Mouse (Mus musculus): Measurements from ENCODE around the gene Camsap2.

DNA sequence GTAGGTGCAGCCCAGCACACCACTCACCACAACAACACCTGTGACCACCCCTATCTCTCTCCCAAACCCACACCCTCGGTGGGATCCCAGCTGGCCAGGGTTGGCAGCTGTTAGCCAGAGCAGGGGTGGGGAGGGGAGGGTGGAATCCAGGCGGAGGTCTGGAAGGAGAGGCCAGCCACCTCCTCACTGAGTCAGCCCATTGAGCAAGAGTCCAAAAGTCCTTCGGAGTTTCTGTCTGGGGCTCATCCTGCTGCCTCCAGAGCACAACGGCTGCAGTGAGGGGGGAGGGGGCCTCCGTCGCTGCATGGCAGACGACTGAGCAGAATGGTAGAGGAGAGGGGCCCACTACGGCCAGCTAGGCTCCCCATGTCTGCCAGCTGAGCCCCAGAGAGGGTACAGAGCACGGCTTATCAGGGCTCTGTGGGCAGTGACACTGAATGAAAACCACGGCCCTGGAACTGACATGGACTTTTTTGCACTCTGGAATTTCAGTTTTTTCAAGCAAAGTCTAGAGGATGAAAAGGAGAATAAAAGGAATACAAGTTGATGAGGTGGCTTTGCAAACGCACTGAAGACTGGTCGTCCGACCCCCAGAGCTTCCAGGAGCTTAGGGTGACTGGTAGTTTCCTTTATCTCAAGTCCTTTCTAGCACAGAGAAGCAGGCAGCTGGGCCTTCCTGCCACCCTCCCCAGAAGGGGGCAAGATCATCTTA lies 117.4 kb downstream of the Camsap2 start:
- TF ChIP-seq CTCF (IDR thresholded peaks at IDR 0.05; ENCODE audit: extremely low read depth, insufficient read depth, low read length), result no peak
- TF ChIP-seq POLR2A (IDR thresholded peaks at IDR 0.05; ENCODE audit: extremely low read depth, insufficient read depth, low read length), result no peak
